Mouse (Mus musculus): ENCODE results near the gene Vgll4.
"Not testable (repeated sequence)": the region's sequence is repeated elsewhere in the genome, so short reads cannot be mapped to it uniquely, and the experiment has no call there.

Vgll4 gene

DNA sequence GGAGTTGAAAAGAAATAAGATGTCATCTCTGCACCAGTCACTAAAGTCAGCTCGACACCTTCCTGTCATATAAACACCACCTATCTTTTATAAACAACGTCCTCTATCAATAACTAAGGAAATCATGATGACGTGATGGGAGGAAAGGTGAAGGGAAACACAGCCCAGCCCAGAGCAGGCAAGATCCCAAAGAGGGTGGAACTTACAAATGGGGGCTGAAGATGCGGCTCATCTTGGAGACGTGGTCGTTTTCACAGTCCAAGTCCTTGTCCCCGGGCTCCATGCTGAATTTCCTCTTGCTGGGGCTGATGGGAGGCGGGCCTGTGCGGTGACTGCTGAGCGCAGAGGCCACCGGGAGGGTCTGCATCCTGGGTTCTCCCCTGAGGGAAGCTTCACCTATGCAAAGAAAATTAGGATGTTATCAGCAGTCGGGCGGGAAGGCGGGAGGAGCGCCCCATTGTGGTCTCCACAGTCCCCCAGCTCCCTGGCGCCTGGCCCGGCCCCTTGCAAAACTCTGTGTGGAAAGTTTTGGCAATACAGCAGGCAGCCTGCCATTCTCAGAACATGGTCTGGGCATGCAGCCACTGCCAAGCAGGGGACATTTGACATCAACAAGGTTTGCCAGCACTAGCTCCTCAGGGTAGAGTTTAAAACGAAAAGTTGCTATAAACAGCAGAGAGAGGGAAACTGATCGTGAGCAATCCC is 79.2 kb downstream of the Vgll4 start:
- DNase-seq: peak; percentile 74 to 81

DNA sequence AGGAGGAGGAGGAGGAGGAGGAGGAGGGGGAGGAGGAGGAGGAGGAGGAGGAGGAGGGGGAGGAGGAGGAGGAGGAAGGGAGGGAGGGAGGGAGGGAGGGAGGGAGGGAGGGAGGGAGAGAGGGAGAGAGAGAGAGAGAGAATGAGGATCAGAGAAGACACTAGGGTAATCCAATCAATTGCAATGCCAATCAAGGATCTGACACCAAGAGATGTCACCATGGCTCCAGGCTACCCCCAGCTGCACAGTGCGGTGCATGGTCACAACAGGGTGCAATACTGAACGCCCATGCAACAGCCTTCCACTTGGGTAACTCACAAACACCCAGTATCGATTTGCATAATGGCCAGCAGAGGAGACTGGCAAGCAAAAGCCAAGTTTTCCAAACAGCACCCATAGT is 79.8 kb downstream of the Vgll4 start:
- DNase-seq: not testable (repeated sequence)

DNA sequence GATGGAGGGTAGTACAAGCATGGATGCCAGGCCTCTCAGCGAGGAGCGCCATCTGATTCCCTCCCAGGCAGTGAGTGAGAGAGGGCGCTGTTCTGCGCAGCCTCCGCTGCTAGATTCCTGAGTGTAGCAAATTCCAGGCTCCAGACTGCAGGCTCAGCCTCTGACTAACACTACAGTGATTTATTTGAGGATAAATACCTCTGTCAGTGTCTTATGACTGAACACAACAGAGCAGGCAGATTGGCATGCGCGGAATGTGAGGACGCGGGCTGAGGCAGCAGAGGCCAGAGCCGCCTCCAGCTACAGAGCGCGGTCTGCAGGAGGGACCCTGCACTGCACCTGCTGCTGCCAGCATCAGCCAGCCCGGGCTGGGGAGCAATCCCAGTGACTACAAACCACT is 80.9 kb downstream of the Vgll4 start:
- DNase-seq: peak; percentile 87 to 93

DNA sequence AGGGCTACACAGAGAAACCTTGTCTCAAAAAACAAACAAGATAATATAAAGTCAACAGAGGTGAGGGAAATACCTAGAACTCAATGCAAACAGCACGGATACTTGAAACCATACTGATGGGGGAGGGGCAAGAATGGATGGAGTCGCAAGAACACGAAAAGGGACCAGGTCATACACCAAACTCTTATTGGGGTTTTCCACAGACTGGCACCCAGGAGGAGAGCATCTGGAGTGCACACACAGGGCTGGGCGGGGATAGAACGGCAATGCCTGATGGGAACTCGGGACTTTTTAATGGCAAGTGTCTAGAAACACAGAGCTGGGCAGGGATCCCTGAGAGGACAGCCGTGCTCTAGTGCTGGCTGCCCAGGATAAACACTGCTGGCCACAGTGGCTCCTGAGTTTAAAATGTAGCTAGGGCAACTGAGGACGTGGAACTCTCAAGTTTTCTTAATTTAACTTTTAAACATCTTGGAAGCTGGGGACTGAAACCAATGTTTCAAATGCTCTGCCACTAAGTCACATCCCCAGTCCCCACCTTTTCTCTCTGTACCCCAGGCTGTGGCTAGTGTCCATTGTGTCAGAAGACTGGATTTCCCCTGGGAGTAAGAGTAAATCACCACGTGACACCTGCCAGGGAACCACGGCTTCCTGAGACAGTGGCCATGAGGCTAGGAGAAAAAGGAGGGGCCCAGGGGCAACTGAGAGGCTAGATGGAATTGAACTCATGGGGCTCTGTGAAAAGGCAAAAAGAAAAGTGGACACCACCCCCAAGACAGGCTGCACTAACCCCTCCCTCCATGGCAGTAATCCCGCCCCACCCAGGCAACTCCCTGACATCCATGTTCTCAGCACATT is 83.1 kb downstream of the Vgll4 start:
- no peak for DNase-seq

DNA sequence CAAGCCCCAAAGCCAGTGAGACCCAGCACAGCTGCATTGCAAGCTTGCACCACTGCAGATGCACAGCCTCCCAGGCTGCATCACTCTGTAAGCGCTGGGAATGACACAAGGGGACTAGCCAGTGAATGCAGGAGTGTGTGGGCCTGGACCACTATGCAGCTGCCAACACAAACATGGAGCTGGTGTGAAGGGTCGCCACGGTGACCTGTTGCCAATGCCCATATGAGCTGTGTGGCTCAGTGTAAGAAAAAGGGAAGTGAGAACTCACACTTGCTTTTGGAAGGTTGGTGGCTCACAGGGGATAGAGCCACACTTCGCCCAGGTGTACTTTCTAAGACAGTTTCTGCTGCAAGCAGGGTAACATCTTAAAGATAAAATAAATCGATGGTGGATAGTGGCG is 83.8 kb downstream of the Vgll4 start:
- no peak for DNase-seq

DNA sequence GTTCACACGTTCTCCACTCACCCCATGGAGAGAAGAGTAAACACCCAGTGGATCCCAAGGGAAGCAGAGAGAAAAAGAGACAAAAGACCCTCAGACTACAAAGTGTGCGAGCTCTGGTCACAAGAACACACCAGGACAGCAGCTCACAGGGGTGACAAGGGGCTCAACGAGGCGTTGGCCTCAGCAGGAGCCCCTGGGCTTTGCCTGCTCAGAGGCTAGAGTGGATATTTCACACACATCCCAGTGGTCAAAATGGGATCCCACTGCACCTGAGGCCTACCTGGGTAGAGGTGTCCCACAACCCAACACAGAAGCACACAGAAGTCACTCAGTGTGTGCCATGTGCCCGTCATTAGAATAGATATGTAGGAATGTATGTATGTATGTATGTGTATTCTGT is 84.7 kb downstream of the Vgll4 start:
- DNase-seq: no peak

DNA sequence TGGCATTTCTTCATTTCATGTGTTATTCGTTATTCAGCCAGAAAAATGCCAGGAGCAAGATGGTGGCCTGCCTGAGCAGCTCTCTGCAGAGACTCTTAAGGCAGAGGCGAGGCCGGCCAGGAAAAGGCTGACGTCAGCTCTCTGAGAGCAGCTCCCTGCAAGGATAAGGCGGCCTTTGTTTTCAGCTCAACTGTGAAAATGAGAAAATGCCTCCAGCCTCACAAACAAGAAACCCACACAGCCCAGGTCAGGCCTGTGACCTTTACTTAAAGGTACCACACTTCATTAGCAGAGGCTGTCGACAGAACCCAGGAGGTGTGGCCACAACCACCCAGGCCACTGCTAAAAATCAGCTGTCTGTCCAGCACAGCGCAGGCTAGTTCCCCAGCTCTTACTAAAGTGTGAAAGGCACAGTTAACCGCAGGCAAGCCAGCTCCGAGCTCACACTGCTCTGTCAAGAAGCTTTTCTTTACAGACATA is 86.5 kb downstream of the Vgll4 start:
- peak; percentile 82 to 90 for DNase-seq

DNA sequence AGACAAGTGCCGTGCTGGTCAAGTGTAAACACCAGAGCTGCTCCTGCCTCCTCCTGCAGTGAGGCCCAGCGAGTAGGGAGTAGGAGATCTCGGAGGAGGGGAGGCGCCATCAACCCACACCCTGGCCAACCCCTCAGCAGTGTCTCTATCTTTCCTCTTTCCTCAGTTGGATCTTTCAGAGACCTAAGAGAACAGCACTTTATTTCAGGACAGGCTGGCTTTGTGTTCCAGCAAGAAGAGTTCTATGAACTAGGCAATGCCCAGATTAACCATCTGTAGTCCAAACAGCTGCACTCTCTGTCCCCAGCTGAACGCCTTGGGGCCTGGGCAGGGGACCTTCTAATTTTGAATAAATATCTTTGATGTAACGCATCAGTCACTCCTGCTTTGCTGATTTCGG is 87.1 kb downstream of the Vgll4 start:
- no peak for DNase-seq

DNA sequence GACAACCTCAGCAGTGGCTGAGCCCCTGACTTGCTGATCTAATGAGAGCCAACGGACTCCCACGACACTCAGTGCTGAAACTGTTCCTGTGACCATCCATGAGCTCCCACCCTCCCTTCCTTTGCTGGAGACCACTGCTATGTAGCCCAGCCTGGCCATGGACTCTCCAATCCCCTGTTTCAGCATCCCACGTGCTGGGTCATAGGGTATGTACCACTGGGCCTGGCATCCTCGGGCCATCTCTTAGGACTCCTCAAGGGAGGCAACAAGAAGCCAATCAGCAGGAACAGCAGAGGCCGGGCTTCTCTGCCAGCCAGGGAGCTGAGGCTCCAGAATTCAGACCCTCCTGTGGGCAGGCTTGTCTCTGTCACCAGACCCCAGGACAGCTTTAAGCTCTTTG is 87.6 kb downstream of the Vgll4 start:
- no peak for DNase-seq

DNA sequence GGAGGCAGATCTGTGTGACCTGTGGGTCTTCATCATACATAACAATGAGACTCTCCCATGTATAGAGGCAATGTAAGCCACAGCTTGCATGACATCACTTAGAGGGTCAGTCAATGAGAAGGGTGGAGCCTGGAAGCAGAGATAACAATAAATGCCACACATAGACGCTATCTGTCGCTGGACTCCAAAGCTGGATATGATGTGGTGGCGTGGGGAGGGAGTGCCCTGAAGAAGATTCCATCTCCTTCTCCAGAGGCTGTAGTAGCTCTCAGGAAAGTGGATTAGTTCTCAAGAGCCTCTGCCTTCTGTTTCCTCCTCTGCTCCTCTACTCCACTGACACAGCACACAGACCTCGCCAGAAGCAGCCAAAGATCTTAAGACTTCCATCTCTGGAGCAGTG is 89.0 kb downstream of the Vgll4 start:
- no peak for DNase-seq

DNA sequence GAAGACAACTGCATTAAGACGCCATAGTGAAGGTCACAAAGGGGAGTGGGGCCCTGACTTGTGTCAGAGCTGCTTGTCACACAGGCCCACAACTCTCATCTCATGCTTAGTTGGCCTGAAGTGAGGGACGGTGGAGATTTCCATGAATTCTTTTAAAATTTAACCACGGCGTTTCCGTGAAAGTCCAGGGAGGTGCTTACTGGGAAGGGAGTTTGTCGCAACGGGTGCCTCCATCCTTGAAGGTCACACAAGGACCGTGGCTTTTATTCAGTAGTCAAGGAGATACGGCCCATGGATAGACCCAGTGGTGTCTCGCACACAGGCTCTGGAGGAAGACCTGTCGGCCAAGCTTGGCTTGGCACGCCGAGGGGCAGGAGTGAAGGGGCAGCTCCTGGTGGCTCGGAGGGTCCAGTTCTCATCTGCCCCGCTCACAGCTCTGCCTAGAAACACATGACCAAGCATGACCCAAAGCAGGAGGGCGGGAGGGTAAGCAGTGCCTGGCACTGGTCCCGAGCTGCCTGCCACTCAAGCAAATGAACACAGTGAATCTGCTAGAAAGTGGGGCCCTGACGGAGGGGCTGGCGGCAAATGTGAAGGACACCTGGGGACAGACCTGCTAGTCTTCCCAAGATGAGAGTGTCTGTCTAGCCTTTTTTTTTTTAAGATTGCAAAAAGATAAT is 90.8 kb downstream of the Vgll4 start:
- peak; percentile 75 to 83 for DNase-seq

DNA sequence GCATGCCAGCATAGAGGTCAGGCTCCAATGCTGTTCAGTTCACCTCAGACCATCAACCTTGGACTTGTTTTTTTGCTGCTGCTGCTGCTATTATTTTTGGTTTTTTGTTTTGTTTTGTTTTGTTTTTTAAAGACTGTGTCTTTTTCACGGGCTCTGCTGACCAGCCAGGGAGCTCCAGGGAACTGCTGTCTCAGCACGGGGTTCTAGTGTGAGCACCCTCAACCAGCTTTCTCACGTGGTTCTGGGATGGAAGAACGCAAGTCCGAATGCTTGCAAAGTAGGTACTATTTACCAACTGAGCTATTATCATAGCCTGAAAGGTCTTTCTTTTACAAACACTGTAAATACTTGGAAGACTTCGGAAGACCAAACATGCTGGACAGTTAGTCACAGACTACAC is 93.2 kb downstream of the Vgll4 start:
- DNase-seq: no peak

DNA sequence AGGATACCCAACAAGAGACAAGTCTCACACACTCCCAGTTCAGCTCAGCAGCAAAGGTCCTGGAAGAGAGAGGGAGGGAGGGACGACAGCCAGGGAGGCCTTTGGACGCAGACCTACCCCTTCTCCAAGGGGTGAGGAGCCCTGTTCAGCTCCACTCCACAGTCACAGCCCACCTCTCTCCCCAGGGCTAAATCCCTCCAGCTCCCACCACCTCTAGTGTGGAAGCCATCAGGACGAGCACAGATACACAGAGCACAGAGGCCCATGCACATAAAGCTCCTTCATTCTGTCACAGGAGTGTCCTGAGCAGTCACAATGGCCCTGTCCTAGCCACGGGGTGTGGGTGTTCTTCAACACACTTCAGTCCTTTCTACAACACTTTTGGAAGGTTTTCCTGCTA is 93.8 kb downstream of the Vgll4 start:
- no peak for DNase-seq

DNA sequence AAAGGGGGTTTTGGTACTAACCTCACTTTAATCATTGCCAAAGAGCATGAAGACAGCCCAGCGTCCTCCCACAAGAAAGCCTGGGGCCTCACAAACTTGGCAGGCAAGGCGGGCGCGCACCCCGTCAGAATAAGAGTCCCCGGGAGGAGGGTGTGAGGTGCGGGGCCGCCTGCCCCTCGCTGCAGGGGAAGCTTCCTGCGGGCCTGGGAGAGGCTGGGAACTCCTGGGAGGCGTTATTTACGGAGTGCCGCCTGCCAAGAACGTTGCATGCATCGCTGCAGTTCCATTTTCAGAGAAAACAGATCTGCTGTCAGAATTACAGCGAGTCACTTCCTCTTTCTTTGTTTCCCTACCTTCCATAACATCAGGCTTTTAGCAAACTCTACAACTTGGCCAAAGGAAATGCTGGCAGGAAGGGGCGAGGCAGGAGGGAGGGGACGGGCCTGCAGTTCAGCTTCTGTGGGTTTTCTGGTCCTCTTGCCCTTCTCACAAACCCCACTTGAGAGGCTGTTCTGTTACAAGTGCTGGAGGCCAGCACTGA is 94.7 kb downstream of the Vgll4 start:
- DNase-seq: peak; percentile 97 to 98

DNA sequence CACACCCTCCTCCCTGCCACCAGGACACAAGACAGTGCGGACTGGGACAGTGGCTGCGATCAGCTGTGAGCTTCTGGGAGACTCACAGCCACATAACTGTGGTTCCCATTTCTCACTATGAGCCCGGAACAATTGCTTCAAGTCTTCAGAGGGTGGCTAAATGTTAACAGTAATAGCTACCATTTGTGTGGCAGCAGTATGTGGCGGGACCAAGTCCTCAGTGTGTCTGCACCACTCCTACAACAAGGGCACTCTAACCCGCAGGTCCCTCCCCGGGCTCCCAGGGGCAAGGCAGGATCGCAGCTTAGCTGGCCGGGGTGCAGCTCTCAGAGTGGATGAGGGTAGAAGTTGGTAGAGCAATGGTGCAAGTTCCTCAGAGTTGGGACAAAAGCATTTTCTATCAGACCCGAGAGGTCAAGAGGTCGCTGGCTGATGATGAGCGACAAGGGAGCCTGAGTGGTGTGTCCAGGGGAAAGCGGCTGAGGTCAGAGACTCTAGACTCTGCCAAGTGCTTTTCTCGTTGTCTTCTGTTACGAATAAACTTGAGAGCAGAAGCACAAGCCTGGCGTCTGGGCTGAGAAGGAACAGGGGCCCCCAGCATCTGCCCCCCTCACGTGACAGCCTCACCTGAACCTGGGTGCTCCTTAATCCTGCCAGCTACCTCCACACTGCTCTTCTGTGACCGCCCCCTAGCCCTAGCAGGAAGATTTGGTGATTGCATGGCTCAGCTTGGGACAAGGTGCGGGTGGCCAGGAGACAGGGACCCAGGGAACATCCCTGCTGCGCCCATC is 95.5 kb downstream of the Vgll4 start:
- DNase-seq: peak; percentile 54 to 69

DNA sequence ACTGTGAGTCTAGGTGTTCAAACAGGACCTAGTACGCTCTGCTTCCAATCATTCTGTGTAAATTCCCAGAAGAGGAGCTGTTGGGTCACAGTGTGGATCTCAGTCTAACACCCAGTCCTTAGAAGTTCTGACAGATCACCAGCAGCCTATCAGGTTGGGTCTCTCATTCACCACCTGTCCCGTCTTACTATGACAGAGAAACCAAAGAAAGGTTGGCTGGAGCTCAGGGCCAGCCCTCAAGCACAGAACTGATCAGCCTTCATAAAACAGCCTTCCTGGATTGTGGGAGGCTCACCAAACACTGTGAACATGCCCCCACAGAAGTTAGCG is 96.0 kb downstream of the Vgll4 start:
- no peak for DNase-seq

DNA sequence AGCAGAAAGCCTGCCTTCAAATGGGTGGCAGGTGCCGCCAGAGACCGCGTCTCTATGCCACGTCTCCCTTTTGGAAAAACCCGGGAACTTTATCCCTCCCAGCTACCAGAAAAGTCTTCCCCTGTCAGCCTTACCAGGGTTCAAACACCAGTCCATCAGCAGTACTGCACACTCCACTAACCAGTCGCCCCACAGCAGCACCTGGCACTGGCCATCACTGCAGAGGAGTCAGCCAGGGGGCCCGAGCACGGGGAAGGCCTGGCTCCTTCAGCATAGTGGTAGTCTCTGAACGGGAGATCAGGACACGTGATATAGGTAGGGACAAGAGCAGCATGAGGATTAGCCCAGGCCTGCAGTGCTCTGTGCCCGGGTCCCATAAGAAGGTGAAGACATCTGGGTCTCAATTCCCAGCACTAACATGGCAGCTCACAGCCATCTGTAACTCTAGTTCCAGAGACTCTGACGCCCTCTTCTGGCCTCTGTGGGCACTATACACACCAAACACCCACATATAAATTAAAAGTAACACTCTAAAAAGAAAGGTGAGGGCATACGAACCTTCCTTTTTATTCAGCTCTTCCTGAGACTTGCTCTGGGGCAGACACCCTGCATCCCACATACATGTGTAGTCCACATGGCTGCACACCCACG is 98.7 kb downstream of the Vgll4 start:
- DNase-seq: no peak

DNA sequence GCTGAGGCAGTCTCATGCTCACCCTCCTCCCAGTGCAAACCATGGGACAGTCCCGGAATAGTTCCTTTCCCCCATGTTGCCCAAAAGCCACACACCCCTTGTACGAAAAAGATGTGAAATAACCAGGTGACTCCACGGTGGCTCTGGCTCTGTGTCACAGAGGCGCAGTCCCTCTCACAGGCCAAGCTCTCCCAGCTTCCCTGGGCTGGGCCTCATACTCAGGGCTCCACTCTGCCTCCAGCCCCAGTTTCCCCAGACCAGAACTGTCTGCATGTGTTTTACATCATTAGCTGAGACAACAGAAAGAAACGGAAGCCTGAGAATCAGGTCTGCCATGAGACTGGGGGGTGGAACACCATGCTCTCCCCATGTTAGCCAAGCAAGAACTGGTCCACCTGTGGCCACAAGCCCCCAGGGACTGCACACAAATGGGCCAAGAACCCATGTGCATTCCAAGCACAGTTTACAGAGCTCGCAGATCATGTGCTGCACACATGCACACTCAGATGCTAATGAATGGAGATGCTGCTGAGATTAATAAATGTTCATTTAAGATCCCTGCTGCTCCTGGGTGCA is 100.2 kb downstream of the Vgll4 start:
- no peak for DNase-seq

DNA sequence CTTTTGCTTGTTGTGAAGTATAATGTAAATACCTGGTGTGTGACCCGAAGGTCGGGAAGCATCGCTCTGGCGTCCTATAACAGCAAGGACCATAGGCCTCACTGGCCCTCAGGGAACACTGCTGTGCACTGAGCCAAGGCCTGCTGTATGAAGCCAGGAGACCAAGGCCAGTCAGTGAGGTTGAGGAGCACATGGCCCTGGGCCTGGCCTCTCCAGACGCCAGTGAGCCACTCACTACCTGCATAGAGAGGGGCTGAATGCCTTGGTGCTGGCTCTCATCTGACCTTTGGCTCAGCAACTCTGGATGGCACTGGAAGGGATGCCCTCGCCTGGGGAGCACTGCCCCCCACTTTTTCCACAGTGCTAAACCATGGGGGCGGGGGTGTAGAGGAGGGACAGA is 101.1 kb downstream of the Vgll4 start:
- DNase-seq: no peak

DNA sequence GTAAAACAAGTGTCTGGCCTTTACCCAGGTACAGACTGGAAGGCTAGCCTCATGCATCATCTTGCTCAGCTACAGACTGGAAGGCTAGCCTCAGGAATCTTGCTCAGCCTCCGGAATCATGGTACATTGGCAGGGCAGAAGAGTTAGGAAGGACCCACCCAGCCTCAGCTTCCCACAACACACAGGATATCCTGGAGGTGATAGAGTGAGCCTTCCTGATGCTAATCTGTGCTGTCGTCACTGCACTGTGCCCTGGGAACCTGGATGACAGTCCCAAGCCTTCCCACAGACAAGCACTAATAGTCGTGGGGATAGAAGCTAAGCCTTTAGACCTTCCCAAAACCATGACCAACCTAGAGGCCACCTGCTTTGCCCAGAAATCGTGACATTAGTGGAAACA is 103.2 kb downstream of the Vgll4 start:
- DNase-seq: no peak

DNA sequence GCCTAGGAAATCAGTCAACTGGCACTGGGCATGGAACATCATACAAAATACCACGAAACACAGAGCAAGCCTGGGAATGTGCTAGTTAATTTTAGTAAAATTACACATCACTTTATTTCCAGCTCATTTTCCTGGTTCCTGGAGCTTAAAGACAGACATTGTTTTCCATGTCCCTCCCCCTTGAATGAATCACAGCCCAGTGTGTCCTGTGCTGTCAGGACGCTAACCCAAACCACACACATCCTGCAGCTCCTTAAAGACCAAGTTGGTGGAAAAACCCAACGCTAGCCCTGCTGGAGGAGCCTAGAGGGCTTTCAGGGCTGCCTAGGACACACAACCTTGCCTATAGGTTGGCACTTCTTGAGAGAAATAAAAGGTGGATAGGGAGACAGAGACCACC is 103.7 kb downstream of the Vgll4 start:
- no peak for DNase-seq

DNA sequence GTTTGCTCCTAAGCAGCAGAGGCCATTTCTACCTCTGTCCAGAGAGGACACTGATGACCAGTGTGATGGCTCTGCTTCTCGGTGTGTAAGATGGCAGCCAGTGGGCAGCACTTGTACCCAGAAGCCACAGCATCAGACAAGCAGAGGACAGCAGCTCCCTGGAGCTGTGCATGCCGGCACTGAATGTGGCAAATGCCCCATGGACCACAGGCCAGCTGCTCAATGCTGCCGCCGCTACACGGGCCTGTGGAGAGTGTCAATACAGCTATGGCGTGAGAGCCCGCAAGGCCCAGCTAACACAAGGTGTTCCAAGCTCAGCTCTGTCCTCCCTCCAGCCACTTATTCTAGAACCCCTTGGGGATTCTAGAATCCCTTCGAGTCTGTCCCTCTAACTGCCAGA is 105.4 kb downstream of the Vgll4 start:
- DNase-seq: no peak
